Mouse (Mus musculus) ES-E14 (cell line): ENCODE results near the gene Elmod1.

Source experiments
- CHD2 ChIP-seq: IDR thresholded peaks from 2 replicates; pipeline ENCODE4 v1.6.1; 2014; ENCODE audit warnings: mild to moderate bottlenecking, low read depth, low read length, inconsistent platforms
- HCFC1 ChIP-seq: IDR thresholded peaks from 2 replicates; pipeline ENCODE4 v1.6.1; 2012; ENCODE audit warnings: low read length, inconsistent platforms, borderline replicate concordance; ENCODE audit not compliant: insufficient read depth
- MAFK ChIP-seq: IDR thresholded peaks from 2 replicates; pipeline ENCODE4 v1.6.1; 2014; ENCODE audit warnings: mild to moderate bottlenecking, low read depth, low read length, inconsistent platforms; ENCODE audit not compliant: insufficient read depth
- ZC3H11A ChIP-seq: IDR thresholded peaks from 2 replicates; pipeline ENCODE4 v1.6.1; 2012; ENCODE audit warnings: low read depth, mild to moderate bottlenecking, inconsistent platforms, low read length, borderline replicate concordance
- ZNF384 ChIP-seq: IDR thresholded peaks from 2 replicates; pipeline ENCODE4 v1.6.1; 2012; ENCODE audit warnings: low read depth, low read length, inconsistent platforms

DNA sequence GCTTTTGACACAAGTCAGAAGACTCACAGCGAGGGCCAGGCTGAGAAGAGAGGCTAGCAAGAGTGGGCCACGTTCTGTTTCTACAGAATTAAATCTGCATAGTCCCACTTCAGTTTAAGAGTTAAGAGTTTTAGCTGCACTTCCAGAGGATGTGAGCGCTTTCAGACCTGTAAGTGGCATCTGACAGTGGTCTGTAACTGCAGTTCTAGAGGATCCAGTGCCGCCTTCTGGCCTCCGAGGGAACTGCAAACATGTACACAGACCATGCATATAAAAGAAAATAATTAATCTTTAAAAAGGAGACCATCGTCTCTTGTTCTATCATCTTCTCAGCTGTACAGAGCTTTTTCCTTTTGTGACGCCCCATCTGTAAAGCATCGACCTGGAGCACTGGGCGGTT is 9.8 kb upstream of the Elmod1 start:
- TF ChIP-seq CHD2 (no peak), ZNF384 (no peak), ZC3H11A (peak; percentile 87), HCFC1 (no peak), MAFK (no peak)
